Mouse (Mus musculus): ENCODE measurements around the gene Prpf4. TPM values are rescaled to one million over a fixed set of nuclear protein-coding genes. Genes with fewer than 3 reads are reported as not detected.

The Prpf4 gene
- polyA plus RNA-seq, 1 experiment, result 11.3 TPM

- no peak for TF ChIP-seq CTCF (IDR thresholded peaks at IDR 0.05; ENCODE audit: control insufficient read depth, insufficient read depth, insufficient read length)
- TF ChIP-seq USF1 (IDR thresholded peaks at IDR 0.05; ENCODE audit: low read depth), result no peak
- TF ChIP-seq MAX (IDR thresholded peaks at IDR 0.05), result no peak
- TF ChIP-seq CEBPB (IDR thresholded peaks at IDR 0.05; ENCODE audit: low read depth), result no peak
- TF ChIP-seq MYOG (IDR thresholded peaks at IDR 0.05; ENCODE audit: control insufficient read depth, extremely low read depth, insufficient read length), result no peak
- no peak for TF ChIP-seq FOSL1 (IDR thresholded peaks at IDR 0.05; ENCODE audit: insufficient read depth, low read length, poor library complexity, severe bottlenecking)
- TF ChIP-seq MYOD1 (IDR thresholded peaks at IDR 0.05; ENCODE audit: control insufficient read depth, insufficient read length, low read depth), result no peak
- no peak overlapping the region for H3K4me3 ChIP-seq (ENCODE audit: insufficient read depth, poor library complexity, severe bottlenecking)
- peaks cover 39% of the 10 kb centered on the region for H3K36me3 ChIP-seq (ENCODE audit: control insufficient read depth, insufficient read depth)
- H3K79me2 ChIP-seq (ENCODE audit: control insufficient read depth, insufficient read depth), result no peaks in the 10 kb centered on the region
- H3K79me3 ChIP-seq (ENCODE audit: low read depth), result no peaks in the 10 kb centered on the region
- no peak overlapping the region for H3ac ChIP-seq (ENCODE audit: control insufficient read depth, insufficient read length, low read depth)
- no peaks in the 10 kb centered on the region for H3K27me3 ChIP-seq (ENCODE audit: control insufficient read depth, insufficient read depth, insufficient read length)
These were observed 18.7 kb upstream of the Prpf4 start for GRCm38 (mm10) chr4:62389592-62390512.

GRCm38 (mm10) chr4:62391892-62392291, 16.7 kb upstream of the Prpf4 start:
- Histone ChIP-seq H3ac (ENCODE audit: control insufficient read depth, insufficient read length, low read depth) (no peak overlapping the region), H3K4me3 (ENCODE audit: insufficient read depth, poor library complexity, severe bottlenecking) (no peak overlapping the region), H3K79me3 (ENCODE audit: low read depth) (peaks cover 2% of the 10 kb centered on the region), H3K27me3 (ENCODE audit: control insufficient read depth, insufficient read depth, insufficient read length) (no peaks in the 10 kb centered on the region), H3K79me2 (ENCODE audit: control insufficient read depth, insufficient read depth) (peaks cover 6% of the 10 kb centered on the region), H3K36me3 (ENCODE audit: control insufficient read depth, insufficient read depth) (peaks cover 50% of the 10 kb centered on the region)
- no peak for TF ChIP-seq CEBPB (IDR thresholded peaks at IDR 0.05; ENCODE audit: low read depth)
- TF ChIP-seq MYOD1 (IDR thresholded peaks at IDR 0.05; ENCODE audit: control insufficient read depth, insufficient read length, low read depth), result no peak
- no peak for TF ChIP-seq MAX (IDR thresholded peaks at IDR 0.05)
- no peak for TF ChIP-seq CTCF (IDR thresholded peaks at IDR 0.05; ENCODE audit: control insufficient read depth, insufficient read depth, insufficient read length)

GRCm38 (mm10) chr4:62393459-62393858, 15.1 kb upstream of the Prpf4 start:
- Histone ChIP-seq H3K27me3 (ENCODE audit: control insufficient read depth, insufficient read depth, insufficient read length) (no peaks in the 10 kb centered on the region), H3K79me3 (ENCODE audit: low read depth) (peaks cover 8% of the 10 kb centered on the region), H3K4me3 (ENCODE audit: insufficient read depth, poor library complexity, severe bottlenecking) (no peak overlapping the region), H3K79me2 (ENCODE audit: control insufficient read depth, insufficient read depth) (peaks cover 22% of the 10 kb centered on the region), H3ac (ENCODE audit: control insufficient read depth, insufficient read length, low read depth) (no peak overlapping the region), H3K36me3 (ENCODE audit: control insufficient read depth, insufficient read depth) (peaks cover 53% of the 10 kb centered on the region)
- TF ChIP-seq CTCF (IDR thresholded peaks at IDR 0.05; ENCODE audit: control insufficient read depth, insufficient read depth, insufficient read length) (no peak), USF1 (IDR thresholded peaks at IDR 0.05; ENCODE audit: low read depth) (no peak), MAX (IDR thresholded peaks at IDR 0.05) (no peak), MYOD1 (IDR thresholded peaks at IDR 0.05; ENCODE audit: control insufficient read depth, insufficient read length, low read depth) (no peak)

GRCm38 (mm10) chr4:62395806-62396205, 12.8 kb upstream of the Prpf4 start:
- TF ChIP-seq MYOG (IDR thresholded peaks at IDR 0.05; ENCODE audit: control insufficient read depth, extremely low read depth, insufficient read length) (no peak), MAX (IDR thresholded peaks at IDR 0.05) (no peak), CTCF (IDR thresholded peaks at IDR 0.05; ENCODE audit: control insufficient read depth, insufficient read depth, insufficient read length) (no peak)
- Histone ChIP-seq H3K36me3 (ENCODE audit: control insufficient read depth, insufficient read depth) (peaks cover 69% of the 10 kb centered on the region), H3K79me3 (ENCODE audit: low read depth) (peaks cover 12% of the 10 kb centered on the region), H3K79me2 (ENCODE audit: control insufficient read depth, insufficient read depth) (peaks cover 22% of the 10 kb centered on the region), H3K4me3 (ENCODE audit: insufficient read depth, poor library complexity, severe bottlenecking) (no peak overlapping the region), H3K27me3 (ENCODE audit: control insufficient read depth, insufficient read depth, insufficient read length) (no peaks in the 10 kb centered on the region), H3ac (ENCODE audit: control insufficient read depth, insufficient read length, low read depth) (no peak overlapping the region)

- Histone ChIP-seq H3K36me3 (ENCODE audit: control insufficient read depth, insufficient read depth) (peaks cover 77% of the 10 kb centered on the region), H3K27me3 (ENCODE audit: control insufficient read depth, insufficient read depth, insufficient read length) (no peaks in the 10 kb centered on the region), H3K4me3 (ENCODE audit: insufficient read depth, poor library complexity, severe bottlenecking) (no peak overlapping the region)
These were observed 10.8 kb upstream of the Prpf4 start for GRCm38 (mm10) chr4:62397616-62398365.

More at GRCm38 (mm10) chr4:62397616-62398365, 10.8 kb upstream of the Prpf4 start:
- Histone ChIP-seq H3ac (ENCODE audit: control insufficient read depth, insufficient read length, low read depth) (no peak overlapping the region), H3K79me3 (ENCODE audit: low read depth) (peaks cover 14% of the 10 kb centered on the region), H3K79me2 (ENCODE audit: control insufficient read depth, insufficient read depth) (peaks cover 25% of the 10 kb centered on the region)
- TF ChIP-seq CTCF (IDR thresholded peaks at IDR 0.05; ENCODE audit: control insufficient read depth, insufficient read depth, insufficient read length), result no peak
- no peak for TF ChIP-seq USF1 (IDR thresholded peaks at IDR 0.05; ENCODE audit: low read depth)
- no peak for TF ChIP-seq FOSL1 (IDR thresholded peaks at IDR 0.05; ENCODE audit: insufficient read depth, low read length, poor library complexity, severe bottlenecking)
- no peak for TF ChIP-seq MYOD1 (IDR thresholded peaks at IDR 0.05; ENCODE audit: control insufficient read depth, insufficient read length, low read depth)
- TF ChIP-seq CEBPB (IDR thresholded peaks at IDR 0.05; ENCODE audit: low read depth), result no peak
- TF ChIP-seq MAX (IDR thresholded peaks at IDR 0.05), result no peak
- TF ChIP-seq MYOG (IDR thresholded peaks at IDR 0.05; ENCODE audit: control insufficient read depth, extremely low read depth, insufficient read length), result no peak

All from C2C12 (cell line).